Mouse (Mus musculus) embryonic facial prominence, embryonic 10.5 days (tissue): ENCODE data around the gene Chd5. TPM values are rescaled to one million over a fixed set of nuclear protein-coding genes. Genes with fewer than 3 reads are reported as not detected.

Experiments
- DNase-seq: peaks from one replicate; pipeline ENCODE4 v3.0.0-alpha.2; 2017; ENCODE audit warnings: low spot score
- H3K27ac ChIP-seq: fragments of 300-500 bp; sonication (generic); replicated peaks from 2 replicates; pipeline ENCODE4 v1.5.1; 2016; ENCODE audit warnings: mild to moderate bottlenecking
- H3K27me3 ChIP-seq: fragments of 300-500 bp; sonication (generic); replicated peaks from 2 replicates; pipeline ENCODE4 v1.6.1; 2016; ENCODE audit warnings: low read depth, mild to moderate bottlenecking; ENCODE audit not compliant: poor library complexity, severe bottlenecking
- H3K36me3 ChIP-seq: fragments of 300-500 bp; sonication (generic); replicated peaks from 2 replicates; pipeline ENCODE4 v1.6.1; 2016; ENCODE audit warnings: mild to moderate bottlenecking, moderate library complexity
- H3K4me1 ChIP-seq: fragments of 300-500 bp; sonication (generic); 2 replicates; pipeline ENCODE4 v1.6.1; 2016
- H3K4me3 ChIP-seq: fragments of 300-500 bp; sonication (generic); 2 replicates; pipeline ENCODE4 v1.5.1; 2016; ENCODE audit warnings: mild to moderate bottlenecking, moderate library complexity
- H3K9me3 ChIP-seq: fragments of 300-500 bp; sonication (generic); 2 replicates; pipeline ENCODE4 v1.6.1; 2016; ENCODE audit warnings: mild to moderate bottlenecking
- WGBS: fragments of 180-500 bp; shearing (Covaris S2); methylation state at CpG from one replicate; pipeline ENCODE4 v1.1.7; 2016; 5-methylcytosine and 5-hydroxymethylcytosine counted together
- polyA plus RNA-seq: library from polyadenylated mRNA; unstranded; fragments of >200 nt; fragmentation: Nextera tagmentation; extraction: Ambion mirVana; gene quantifications from 2 replicates; pipeline ENCODE4 v1.2.1, GENCODE M21; 2016

Chd5 gene
- polyA plus RNA-seq, 1 experiment from 2014 or later = 0.05 TPM

DNA sequence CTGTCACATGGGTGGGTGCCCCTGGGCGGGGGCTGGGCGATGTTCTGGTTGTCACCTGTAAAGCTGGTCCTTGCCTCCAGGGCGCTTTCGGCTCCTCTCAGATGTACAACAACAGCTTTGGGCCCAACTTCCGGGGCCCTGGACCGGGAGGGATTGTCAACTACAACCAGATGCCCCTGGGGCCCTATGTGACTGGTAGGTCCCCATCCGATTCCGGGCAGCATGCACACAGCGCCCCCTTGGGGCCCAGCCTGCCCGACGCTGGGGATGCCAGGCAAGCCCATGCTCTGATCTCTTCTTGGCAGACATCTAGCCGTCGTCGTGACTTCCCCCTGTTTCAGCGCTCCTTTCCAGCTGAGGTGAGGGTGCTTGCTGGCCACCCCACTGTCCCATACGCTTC is 47.2 kb downstream of the Chd5 start:
- Histone ChIP-seq H3K36me3 (no peaks in the 10 kb centered on the region), H3K9me3 (no peaks in the 10 kb centered on the region), H3K27ac (no peak overlapping the region), H3K4me1 (peaks cover 10% of the 10 kb centered on the region; the same call in 1 of the 2 replicates), H3K27me3 (no peaks in the 10 kb centered on the region), H3K4me3 (no peak overlapping the region)
- 62% methylated on average over 16 of the region's 16 CpGs for WGBS
- DNase-seq = no peak

DNA sequence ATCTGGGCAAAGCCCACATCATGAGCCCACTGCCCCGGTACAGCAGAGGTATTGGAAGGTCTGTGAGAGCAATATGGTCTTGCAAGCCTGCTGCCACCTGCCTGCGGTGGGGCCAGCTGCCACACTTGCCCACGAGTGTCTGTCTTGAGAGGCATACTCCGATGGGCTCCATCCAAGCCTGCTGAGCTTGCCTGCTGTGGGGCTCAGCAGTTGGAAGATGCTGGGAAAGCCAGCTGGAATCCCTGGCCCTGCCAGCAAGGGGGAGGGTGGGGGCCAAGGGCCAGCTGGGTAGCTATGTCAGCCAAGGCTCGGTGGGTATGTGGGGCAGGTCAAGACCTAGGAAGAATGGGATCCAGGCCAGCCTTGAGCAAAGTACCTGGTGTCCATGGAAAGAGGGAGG is 53.7 kb downstream of the Chd5 start:
- no peak overlapping the region for H3K4me3 ChIP-seq
- peaks cover 27% of the 10 kb centered on the region for H3K4me1 ChIP-seq
- H3K27me3 ChIP-seq = 0 out of 2 replicates have a peak, but pooled peaks cover 5% of the 10 kb centered on the region
- H3K36me3 ChIP-seq = no peaks in the 10 kb centered on the region
- H3K27ac ChIP-seq = 0 out of 2 replicates have a peak overlapping the region, but pooled peaks have one; percentile 10
- 81% methylated on average over 5 of the region's 5 CpGs for WGBS
- no peaks in the 10 kb centered on the region for H3K9me3 ChIP-seq
- DNase-seq = no peak

DNA sequence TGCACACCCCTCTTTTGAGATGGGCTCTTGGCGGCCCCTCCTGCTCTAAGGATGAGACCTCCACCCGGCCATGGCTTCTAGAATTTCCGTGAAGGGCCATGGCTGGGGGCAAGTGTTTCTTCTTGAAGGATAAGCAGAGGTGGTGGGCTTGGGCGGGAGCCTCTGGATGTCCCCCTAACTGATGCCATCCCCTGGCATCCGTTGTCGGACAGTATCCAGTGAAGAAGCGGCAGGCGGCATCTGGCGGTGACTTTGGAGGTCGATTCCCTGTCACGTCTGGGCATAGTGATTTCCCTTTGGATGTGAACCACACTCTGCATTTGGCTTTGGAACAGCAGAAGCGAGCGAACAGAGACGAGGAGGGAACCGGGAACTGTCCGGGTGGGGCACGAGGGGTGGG is 54.2 kb downstream of the Chd5 start:
- H3K27me3 ChIP-seq = 0 out of 2 replicates have a peak, but pooled peaks cover 5% of the 10 kb centered on the region
- no peak overlapping the region for H3K27ac ChIP-seq
- no peak for DNase-seq
- 87% methylated on average over 17 of the region's 17 CpGs for WGBS
- H3K9me3 ChIP-seq = no peaks in the 10 kb centered on the region
- H3K4me3 ChIP-seq = no peak overlapping the region
- H3K4me1 ChIP-seq = peaks cover 27% of the 10 kb centered on the region
- no peaks in the 10 kb centered on the region for H3K36me3 ChIP-seq

DNA sequence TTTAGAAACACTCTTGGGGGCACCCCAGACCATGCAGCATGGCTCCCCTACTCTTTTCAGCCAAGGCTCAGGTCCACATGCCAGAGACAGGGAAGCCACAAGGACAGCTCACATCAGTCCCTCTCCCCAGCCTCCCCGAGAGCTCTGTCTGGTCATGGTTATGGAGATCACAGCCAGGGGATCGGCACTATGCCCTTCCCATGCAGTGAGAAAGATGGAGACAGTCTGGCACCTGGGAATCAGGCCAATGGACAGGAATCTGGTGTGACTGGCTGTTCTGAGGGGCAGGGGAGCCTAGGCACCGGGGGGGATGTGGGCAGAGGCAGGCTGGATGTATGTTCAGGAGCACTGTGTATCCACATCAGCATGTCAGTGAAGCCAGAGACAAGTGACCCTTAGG is 60.5 kb downstream of the Chd5 start:
- Histone ChIP-seq H3K4me3 (no peak overlapping the region), H3K9me3 (no peaks in the 10 kb centered on the region), H3K27me3 (no peaks in the 10 kb centered on the region), H3K4me1 (peaks cover 11% of the 10 kb centered on the region), H3K36me3 (no peaks in the 10 kb centered on the region), H3K27ac (no peak overlapping the region)
- no peak for DNase-seq
- WGBS = 79% methylated on average over 3 of the region's 3 CpGs

DNA sequence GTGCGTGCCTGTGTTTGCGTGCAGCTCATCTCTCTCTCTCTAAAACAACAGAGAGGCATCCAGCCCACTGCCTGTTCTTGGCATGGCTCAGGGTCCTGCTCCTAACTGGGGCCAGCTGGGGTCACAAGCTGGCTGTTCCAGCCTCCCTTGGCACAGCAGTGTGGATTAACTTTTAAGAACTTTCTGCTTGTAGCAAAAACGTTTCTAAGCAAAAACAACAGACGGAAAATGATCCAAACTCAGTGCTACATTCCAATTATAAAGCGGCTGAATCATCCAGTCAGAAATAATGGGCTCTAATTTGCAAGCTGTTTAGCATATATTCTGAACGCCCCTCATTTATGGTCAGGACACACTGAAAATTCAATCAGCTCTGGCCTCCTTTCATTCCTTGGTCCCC is 66.7 kb downstream of the Chd5 start:
- DNase-seq = no peak
- 78% methylated on average over 6 of the region's 6 CpGs for WGBS
- H3K27ac ChIP-seq = 0 out of 2 replicates have a peak overlapping the region, but pooled peaks have one; percentile 10

DNA sequence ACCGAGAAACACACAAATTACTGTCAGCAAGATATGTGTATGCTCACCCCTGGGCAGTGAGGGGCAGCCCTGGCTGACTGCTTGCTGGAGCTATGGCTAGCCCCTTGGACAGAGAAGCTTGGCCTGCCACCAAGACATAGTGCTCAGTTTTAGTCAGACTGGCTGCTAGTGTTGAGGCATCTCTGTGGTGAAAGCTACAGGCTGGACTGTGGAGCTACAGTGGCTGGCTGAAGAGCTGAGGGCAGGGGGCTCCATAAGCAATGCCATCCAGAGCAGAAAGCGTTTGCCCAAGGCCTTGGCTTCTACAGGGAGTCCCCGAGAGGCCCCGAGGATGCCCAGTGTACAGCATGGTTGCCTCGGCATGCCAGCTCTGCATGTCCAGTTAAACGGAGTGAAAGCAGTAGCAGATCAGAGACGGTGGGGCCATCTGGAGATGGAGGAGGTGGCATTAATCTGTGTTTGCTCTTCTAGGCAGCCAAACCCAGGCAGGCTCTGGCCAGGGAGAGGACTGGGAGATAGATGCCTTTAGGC is 67.3 kb downstream of the Chd5 start:
- Histone ChIP-seq H3K36me3 (no peaks in the 10 kb centered on the region), H3K4me1 (peaks cover 28% of the 10 kb centered on the region), H3K9me3 (no peaks in the 10 kb centered on the region), H3K27me3 (no peaks in the 10 kb centered on the region), H3K4me3 (no peak overlapping the region), H3K27ac (no peak overlapping the region)
- WGBS = 84% methylated on average over 7 of the region's 7 CpGs
- no peak for DNase-seq

More for the DNA sequence above, 66.7 kb downstream of the Chd5 start:
- H3K36me3 ChIP-seq = no peaks in the 10 kb centered on the region
- H3K4me1 ChIP-seq = peaks cover 28% of the 10 kb centered on the region
- H3K27me3 ChIP-seq = no peaks in the 10 kb centered on the region
- no peaks in the 10 kb centered on the region for H3K9me3 ChIP-seq
- no peak overlapping the region for H3K4me3 ChIP-seq

DNA sequence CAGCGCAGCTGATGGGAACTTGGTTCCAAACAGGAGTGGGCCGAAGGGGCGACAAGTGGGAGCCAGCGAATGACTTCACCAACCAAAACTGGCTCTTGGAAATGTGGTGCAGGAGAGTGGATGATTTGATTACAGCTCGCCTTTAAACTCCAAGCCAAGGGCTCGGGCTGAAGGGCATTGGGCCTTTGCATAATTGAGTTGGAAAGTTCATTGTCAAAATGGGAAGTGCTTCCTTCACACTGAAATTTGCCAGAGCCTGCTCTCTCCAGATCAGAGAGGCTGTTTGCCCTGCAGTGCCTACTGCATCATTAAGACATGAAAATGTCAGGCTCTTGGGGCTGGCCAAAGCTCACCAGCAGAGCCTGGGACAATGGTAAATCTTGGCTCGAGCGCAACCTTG is 68.1 kb downstream of the Chd5 start:
- 83% methylated on average over 8 of the region's 8 CpGs for WGBS
- H3K9me3 ChIP-seq = no peaks in the 10 kb centered on the region
- DNase-seq = no peak
- H3K4me3 ChIP-seq = no peak overlapping the region
- H3K36me3 ChIP-seq = no peaks in the 10 kb centered on the region
- H3K27ac ChIP-seq = no peak overlapping the region
- H3K4me1 ChIP-seq = peaks cover 28% of the 10 kb centered on the region
- H3K27me3 ChIP-seq = no peaks in the 10 kb centered on the region

DNA sequence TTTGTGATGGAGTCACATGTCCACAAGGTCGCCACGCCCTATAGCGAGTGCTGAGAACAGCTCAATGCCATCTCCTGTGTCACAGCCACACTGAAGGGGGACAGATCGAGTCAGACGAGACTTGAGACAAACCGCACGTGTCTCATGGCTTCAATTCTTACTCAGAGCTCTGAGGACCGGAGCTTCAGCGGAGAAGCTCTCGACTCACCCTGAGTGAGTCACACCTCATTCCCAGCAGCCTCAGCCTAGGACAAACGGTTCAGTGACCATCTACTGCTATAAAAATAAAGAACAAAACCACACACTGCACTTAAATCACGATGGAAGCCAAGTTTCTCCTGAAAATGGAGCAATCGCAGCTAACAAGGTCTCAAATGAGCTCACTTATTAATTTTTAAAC is 72.5 kb downstream of the Chd5 start:
- Histone ChIP-seq H3K27ac (no peak overlapping the region), H3K4me3 (no peak overlapping the region), H3K9me3 (no peaks in the 10 kb centered on the region), H3K36me3 (no peaks in the 10 kb centered on the region), H3K27me3 (no peaks in the 10 kb centered on the region), H3K4me1 (peaks cover 15% of the 10 kb centered on the region)
- no peak for DNase-seq
- 82% methylated on average over 13 of the region's 13 CpGs for WGBS

DNA sequence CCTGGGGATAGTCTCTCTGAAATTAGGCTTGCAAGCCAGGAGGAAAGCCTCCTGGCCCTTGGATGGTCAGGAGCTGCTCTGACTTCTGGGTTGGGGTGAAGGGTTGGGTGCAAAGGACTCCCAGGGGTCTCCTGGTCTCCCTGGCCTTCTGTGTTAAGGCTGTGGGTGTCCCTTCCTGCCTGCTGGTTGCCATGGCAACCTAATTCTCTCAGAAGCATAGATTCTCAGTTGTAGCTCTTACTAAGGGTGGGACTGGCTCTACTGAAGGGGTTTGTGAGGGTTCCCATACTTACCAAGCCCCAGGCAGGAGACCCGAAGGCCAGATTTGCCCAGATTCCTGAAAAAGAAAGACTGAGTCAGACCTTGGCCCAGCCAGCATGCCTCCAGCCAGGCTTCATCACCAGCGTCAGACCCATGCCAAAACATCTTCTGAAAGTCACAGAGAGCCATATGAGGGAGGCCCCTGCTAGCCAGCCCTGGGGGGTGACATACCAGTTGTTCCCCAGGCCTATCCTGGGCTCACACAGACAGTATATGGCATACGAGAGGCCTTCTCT is 74.2 kb downstream of the Chd5 start:
- 83% methylated on average over 3 of the region's 3 CpGs for WGBS
- H3K36me3 ChIP-seq = no peaks in the 10 kb centered on the region
- peaks cover 17% of the 10 kb centered on the region for H3K4me1 ChIP-seq
- no peak overlapping the region for H3K4me3 ChIP-seq
- no peaks in the 10 kb centered on the region for H3K9me3 ChIP-seq
- DNase-seq = no peak
- 0 out of 2 replicates have a peak, but pooled peaks cover 3% of the 10 kb centered on the region for H3K27me3 ChIP-seq
- H3K27ac ChIP-seq = no peak overlapping the region

DNA sequence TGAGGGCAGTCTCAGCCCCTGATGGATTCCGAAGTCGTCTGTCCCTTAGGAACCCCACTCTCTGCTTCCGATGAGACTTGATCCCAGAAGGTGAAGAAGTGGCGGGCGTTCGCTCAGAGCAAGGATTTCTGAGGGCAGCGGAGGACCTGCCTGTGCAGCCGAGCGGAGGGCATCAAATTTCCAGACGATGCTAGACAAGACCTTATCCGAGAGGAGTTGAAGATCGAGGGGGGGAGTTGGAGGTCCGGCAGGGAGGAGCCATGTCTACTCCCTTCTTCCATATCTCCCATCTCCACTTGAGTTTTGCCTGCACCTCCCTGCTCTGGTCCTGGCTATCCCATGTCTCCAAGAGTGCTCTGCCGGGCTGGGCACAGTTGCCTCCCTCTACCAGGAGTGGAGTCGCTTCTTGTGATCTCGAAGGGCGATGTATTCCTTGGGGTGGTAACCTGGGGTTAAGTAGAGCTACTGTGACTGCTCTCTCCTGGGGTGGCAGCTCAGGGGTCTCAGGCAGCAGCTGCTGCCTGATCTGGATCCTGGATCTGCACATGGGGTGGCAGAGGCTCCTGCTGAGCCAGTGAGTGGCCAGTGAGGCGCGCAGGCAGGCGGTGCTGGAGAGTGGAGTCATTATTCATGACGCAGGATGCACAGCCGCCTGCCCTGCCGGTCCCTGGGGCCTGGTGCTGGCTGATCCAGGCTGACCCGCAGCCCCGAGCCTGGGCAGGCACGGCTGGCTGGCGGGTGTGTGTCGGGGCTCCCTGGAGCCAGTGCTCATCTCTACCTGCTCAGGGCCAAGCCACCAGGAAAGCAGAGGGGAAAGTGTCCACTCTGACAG is 80.0 kb downstream of the Chd5 start:
- H3K27ac ChIP-seq = no peak overlapping the region
- no peak overlapping the region for H3K4me3 ChIP-seq
- no peak for DNase-seq
- H3K36me3 ChIP-seq = no peaks in the 10 kb centered on the region
- H3K27me3 ChIP-seq = 0 out of 2 replicates have a peak, but pooled peaks cover 17% of the 10 kb centered on the region
- no peaks in the 10 kb centered on the region for H3K9me3 ChIP-seq
- H3K4me1 ChIP-seq = peaks cover 26% of the 10 kb centered on the region
- 37% methylated on average over 28 of the region's 28 CpGs for WGBS

DNA sequence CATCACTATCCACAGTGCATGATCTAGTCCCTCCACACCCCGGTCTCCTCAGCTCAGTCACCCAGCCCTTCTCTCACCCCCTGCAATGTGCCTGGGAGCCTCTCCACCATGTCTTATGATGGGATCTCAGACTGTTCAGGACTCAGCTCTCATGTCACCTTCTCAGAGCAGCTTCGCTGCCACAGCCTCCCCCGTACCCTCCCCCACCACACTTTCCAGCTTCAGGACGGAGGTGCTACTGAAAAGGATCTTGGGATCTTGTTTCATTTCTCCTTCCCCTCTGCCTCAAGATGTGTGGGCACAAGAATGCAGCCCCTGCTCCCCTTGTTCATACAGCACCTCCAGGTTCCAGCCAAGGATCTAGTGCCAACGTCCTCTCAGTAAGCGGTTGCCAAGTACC is 85.1 kb downstream of the Chd5 start:
- WGBS = 89% methylated on average over 6 of the region's 6 CpGs
- no peak for DNase-seq
- Histone ChIP-seq H3K9me3 (no peaks in the 10 kb centered on the region), H3K36me3 (no peaks in the 10 kb centered on the region), H3K27ac (no peak overlapping the region), H3K27me3 (0 out of 2 replicates have a peak, but pooled peaks cover 12% of the 10 kb centered on the region), H3K4me1 (peaks cover 13% of the 10 kb centered on the region), H3K4me3 (no peak overlapping the region)

DNA sequence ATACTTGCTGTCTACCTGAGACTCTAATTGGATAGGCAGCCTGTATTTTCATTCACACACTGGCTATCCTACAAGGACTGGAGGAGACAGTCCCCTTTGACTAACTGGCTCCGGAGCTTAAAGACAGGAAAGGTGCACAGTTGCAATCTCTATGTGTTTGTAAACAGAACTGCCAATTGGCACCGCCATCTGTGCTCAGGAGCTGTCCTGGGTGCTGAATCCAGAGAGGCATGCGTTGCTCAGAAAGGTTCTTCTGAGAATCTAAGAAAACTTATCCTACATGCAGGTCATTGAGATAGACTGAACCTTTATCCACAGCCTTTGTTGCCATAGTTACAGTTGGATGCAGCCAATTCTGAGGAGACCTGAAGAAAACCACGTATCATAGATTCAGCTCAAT is 85.9 kb downstream of the Chd5 start:
- peak; percentile 76 for DNase-seq

DNA sequence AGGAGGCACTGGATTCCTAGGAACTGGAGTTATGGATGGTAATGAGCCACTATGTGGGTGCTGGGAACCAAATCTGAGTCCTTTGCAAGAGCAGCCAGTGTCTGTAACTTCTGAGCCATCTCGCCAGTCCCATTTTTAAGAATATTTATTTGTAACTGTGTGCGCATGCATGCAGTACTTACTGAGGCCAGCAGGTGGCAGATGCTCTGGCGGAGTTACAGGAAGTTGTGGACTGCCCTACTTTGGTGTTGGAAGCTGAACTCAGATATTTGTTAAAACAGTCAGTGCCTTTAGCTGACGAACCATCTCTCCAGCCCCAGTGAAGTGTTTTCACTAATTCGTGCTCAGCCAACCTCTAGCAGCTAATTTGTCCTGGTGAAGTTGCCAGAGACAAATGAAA is 86.5 kb downstream of the Chd5 start:
- H3K4me3 ChIP-seq = no peak overlapping the region
- H3K4me1 ChIP-seq = peaks cover 12% of the 10 kb centered on the region
- no peaks in the 10 kb centered on the region for H3K9me3 ChIP-seq
- 68% methylated on average over 5 of the region's 5 CpGs for WGBS
- DNase-seq = peak; percentile 50
- 0 out of 2 replicates have a peak, but pooled peaks cover under 1% of the 10 kb centered on the region for H3K27me3 ChIP-seq
- no peaks in the 10 kb centered on the region for H3K36me3 ChIP-seq
- no peak overlapping the region for H3K27ac ChIP-seq

More for the DNA sequence above, 85.9 kb downstream of the Chd5 start:
- whole genome bisulfite sequencing = 42% methylated on average over 4 of the region's 4 CpGs
- Histone ChIP-seq H3K4me3 (no peak overlapping the region), H3K27ac (no peak overlapping the region), H3K4me1 (peaks cover 12% of the 10 kb centered on the region), H3K36me3 (no peaks in the 10 kb centered on the region), H3K9me3 (no peaks in the 10 kb centered on the region), H3K27me3 (0 out of 2 replicates have a peak, but pooled peaks cover 6% of the 10 kb centered on the region)
